Comparison of ENCODE assay signal across 11 mouse cellular contexts in genomic region chr2:84837817-84838592, GRCm38 (mm10). TPM values are rescaled to one million over a fixed set of nuclear protein-coding genes. Genes with fewer than 3 reads are reported as not detected.
DNase-seq lines count a peak whose midpoint lies in the region; ATAC-seq and TF ChIP-seq lines count a peak whose summit lies in the region.
"Had no signal": no experiment of that assay in that cellular context is flagged by ENCODE, and none has a peak within 500 bp of the region (broad histone marks: within the 10 kb centered on the region; RNA-seq: fewer than 3 reads in every experiment).

No protein-coding gene starts in this region.

- intact Hi-C loops in left cerebral cortex, postnatal 4 days (cut with DNase I) = loop anchor here (10.0 kb wide), 1 partner anchor 197 kb away; the partner anchor contains the start of genes P2rx3 and Ssrp1

- H3K36me3 ChIP-seq in forebrain, embryonic 12.5 days (replicated peaks) = no peaks in the 10 kb centered on the region
- H3K36me3 ChIP-seq in forebrain, embryonic 15.5 days = no peaks in the 10 kb centered on the region
- no peaks in the 10 kb centered on the region for H3K36me3 ChIP-seq in lung, postnatal 0 days (ENCODE audit: insufficient read depth, low read length)

- no peak for ATAC-seq in forebrain, embryonic 12.5 days (ENCODE audit: low FRiP score)
- ATAC-seq in forebrain, embryonic 15.5 days (replicated peaks) = no peak
- ATAC-seq in lung, postnatal 0 days = no peak
- ATAC-seq: hindbrain, embryonic 16.5 days had no signal

- DNase-seq in lung, postnatal 0 days (ENCODE audit: low spot score) = no peak
- DNase-seq in lung, postnatal 10 days = no peak
- peak; percentile 11 for DNase-seq in brain, adult 2 months (ENCODE audit: low read depth, low spot score)
- peak; percentile 52 for DNase-seq in naive thymus-derived CD4-positive, alpha-beta T cell, adult 2 months (ENCODE audit: low read depth)
- DNase-seq in left cerebral cortex, postnatal 4 days = no peak
- DNase-seq in layer of hippocampus, adult 8-10 months (ENCODE audit: low spot score in 2 of 2) = no peak
- DNase-seq: right cerebral cortex, postnatal 4 days had no signal

- no peak overlapping the region for H3K4me3 ChIP-seq in forebrain, embryonic 12.5 days (replicated peaks)
- H3K4me3 ChIP-seq in forebrain, embryonic 15.5 days = no peak overlapping the region
- H3K4me3 ChIP-seq in lung, postnatal 0 days (ENCODE audit: low read depth, low read length) = 0 out of 2 replicates have a peak overlapping the region, but pooled peaks have one; percentile 58

- no peaks in the 10 kb centered on the region for H3K9me3 ChIP-seq in forebrain, embryonic 12.5 days
- no peaks in the 10 kb centered on the region for H3K9me3 ChIP-seq in forebrain, embryonic 15.5 days
- H3K9me3 ChIP-seq in lung, postnatal 0 days (ENCODE audit: low read length) = no peaks in the 10 kb centered on the region

- peaks cover 34% of the 10 kb centered on the region for H3K4me1 ChIP-seq in forebrain, embryonic 12.5 days
- peaks cover 31% of the 10 kb centered on the region for H3K4me1 ChIP-seq in forebrain, embryonic 15.5 days
- H3K4me1 ChIP-seq in lung, postnatal 0 days (ENCODE audit: insufficient read depth, low read depth, low read length) = peaks cover 7% of the 10 kb centered on the region; the same call in 1 of the 2 replicates

- no peak for TF ChIP-seq EP300 in lung, postnatal 0 days (IDR thresholded peaks at IDR 0.05)

- peak overlapping the region; percentile 94; the same call in 1 of the 2 replicates for H3K4me2 ChIP-seq in forebrain, embryonic 12.5 days
- no peak overlapping the region for H3K4me2 ChIP-seq in forebrain, embryonic 15.5 days (replicated peaks)
- H3K4me2 ChIP-seq in lung, postnatal 0 days (replicated peaks; ENCODE audit: low read depth, low read length) = 0 out of 2 replicates have a peak overlapping the region, but pooled peaks have one; percentile 80

- H3K27me3 ChIP-seq in forebrain, embryonic 12.5 days = peaks cover 37% of the 10 kb centered on the region
- peaks cover 14% of the 10 kb centered on the region for H3K27me3 ChIP-seq in forebrain, embryonic 15.5 days
- 0 out of 2 replicates have a peak, but pooled peaks cover 3% of the 10 kb centered on the region for H3K27me3 ChIP-seq in lung, postnatal 0 days (replicated peaks; ENCODE audit: insufficient read depth, low read length)

- no peak overlapping the region for H3K9ac ChIP-seq in forebrain, embryonic 12.5 days
- H3K9ac ChIP-seq in forebrain, embryonic 15.5 days (replicated peaks) = no peak overlapping the region
- no peak overlapping the region for H3K9ac ChIP-seq in lung, postnatal 0 days (replicated peaks; ENCODE audit: low read depth)

- no peak for TF ChIP-seq CTCF in lung, postnatal 0 days (IDR thresholded peaks at IDR 0.05)

- H3K27ac ChIP-seq in forebrain, embryonic 12.5 days = no peak overlapping the region
- H3K27ac ChIP-seq in forebrain, embryonic 15.5 days (replicated peaks) = no peak overlapping the region
- no peak overlapping the region for H3K27ac ChIP-seq in lung, postnatal 0 days (ENCODE audit: low read length)

- WGBS in forebrain, embryonic 12.5 days = 36% methylated on average over 9 of the region's 9 CpGs
- 26% methylated on average over 9 of the region's 9 CpGs for WGBS in forebrain, embryonic 15.5 days
- 28% methylated on average over 9 of the region's 9 CpGs for WGBS in lung, postnatal 0 days

RNA-seq across cellular contexts. Expression of gene Slc43a1, which starts 0.6 kb away (rescaled TPM):
- polyA plus RNA-seq in forebrain, embryonic 12.5 days (2016; fragmentation: Nextera tagmentation; extraction: Ambion mirVana) = 11.4 and 14.4 TPM in 2 replicates
- polyA plus RNA-seq in forebrain, embryonic 15.5 days (2015; fragmentation: Nextera tagmentation; extraction: Ambion mirVana) = 2.5 and 3.4 TPM in 2 replicates
- 4.9 and 6.6 TPM in 2 replicates for polyA plus RNA-seq in lung, postnatal 0 days (2015; fragmentation: Nextera tagmentation; extraction: Ambion mirVana)
- 1 to 10 TPM in 1 of 2 experiments, under 1 TPM in 1; 0.46 to 1.3 TPM for total RNA-seq in left cerebral cortex, postnatal 4 days (2021)
- total RNA-seq in layer of hippocampus, adult 8-10 months (2022) = 1 to 10 TPM in 1 of 4 experiments, under 1 TPM in 2, not detected in 1; 0.34 to 1.3 (median 0.63) TPM

RNA-seq across cellular contexts. Expression of gene Timm10, which starts 11.2 kb away (rescaled TPM):
- 36.7 and 42.3 TPM in 2 replicates for polyA plus RNA-seq in forebrain, embryonic 12.5 days (2016; fragmentation: Nextera tagmentation; extraction: Ambion mirVana)
- polyA plus RNA-seq in forebrain, embryonic 15.5 days (2015; fragmentation: Nextera tagmentation; extraction: Ambion mirVana) = 61.4 and 66.5 TPM in 2 replicates
- polyA plus RNA-seq in lung, postnatal 0 days (2015; fragmentation: Nextera tagmentation; extraction: Ambion mirVana) = 24.2 and 28.5 TPM in 2 replicates
- total RNA-seq in left cerebral cortex, postnatal 4 days (2021) = 10 to 100 TPM; 55.5 to 60.4 TPM
- total RNA-seq in layer of hippocampus, adult 8-10 months (2022) = 10 to 100 TPM; 44.2 to 55.4 (median 50.7) TPM

RNA-seq across cellular contexts. Expression of gene Smtnl1, which starts 15.6 kb away (rescaled TPM):
- not detected in 2 replicates for polyA plus RNA-seq in forebrain, embryonic 12.5 days (2016; fragmentation: Nextera tagmentation; extraction: Ambion mirVana)
- polyA plus RNA-seq in forebrain, embryonic 15.5 days (2015; fragmentation: Nextera tagmentation; extraction: Ambion mirVana) = 0.14 TPM in 1 of 2 replicates, not detected in the other
- polyA plus RNA-seq in lung, postnatal 0 days (2015; fragmentation: Nextera tagmentation; extraction: Ambion mirVana) = 0.44 and 0.53 TPM in 2 replicates
- total RNA-seq in left cerebral cortex, postnatal 4 days (2021) = not detected
- not detected for total RNA-seq in layer of hippocampus, adult 8-10 months (2022)
- polyA plus RNA-seq: brain, embryonic 14.5 days; hindbrain, embryonic 16.5 days had no signal

RNA-seq across cellular contexts. Expression of gene Ube2l6, which starts 39.4 kb away (rescaled TPM):
- 30.0 and 30.5 TPM in 2 replicates for polyA plus RNA-seq in forebrain, embryonic 12.5 days (2016; fragmentation: Nextera tagmentation; extraction: Ambion mirVana)
- polyA plus RNA-seq in forebrain, embryonic 15.5 days (2015; fragmentation: Nextera tagmentation; extraction: Ambion mirVana) = 20.4 and 20.9 TPM in 2 replicates
- polyA plus RNA-seq in lung, postnatal 0 days (2015; fragmentation: Nextera tagmentation; extraction: Ambion mirVana) = 83.7 and 85.6 TPM in 2 replicates
- 1 to 10 TPM; 5.3 to 5.7 TPM for total RNA-seq in left cerebral cortex, postnatal 4 days (2021)
- total RNA-seq in layer of hippocampus, adult 8-10 months (2022) = 1 to 10 TPM; 5.2 to 9.3 (median 5.6) TPM

RNA-seq across cellular contexts. Expression of gene Rtn4rl2, which starts 48.5 kb away (rescaled TPM):
- polyA plus RNA-seq in forebrain, embryonic 12.5 days (2016; fragmentation: Nextera tagmentation; extraction: Ambion mirVana) = 5.2 and 7.9 TPM in 2 replicates
- polyA plus RNA-seq in forebrain, embryonic 15.5 days (2015; fragmentation: Nextera tagmentation; extraction: Ambion mirVana) = 12.8 and 16.3 TPM in 2 replicates
- polyA plus RNA-seq in lung, postnatal 0 days (2015; fragmentation: Nextera tagmentation; extraction: Ambion mirVana) = 0.62 and 1.1 TPM in 2 replicates
- total RNA-seq in left cerebral cortex, postnatal 4 days (2021) = 10 to 100 TPM; 59.4 to 61.6 TPM
- total RNA-seq in layer of hippocampus, adult 8-10 months (2022) = 10 to 100 TPM; 63.8 to 85.9 (median 79.0) TPM

Comparison
In these comparisons a context has a peak if more than half of its experiments do, and no peak if none do; other contexts are left out.
1. DNase-seq: peak in brain, adult 2 months (single experiment) and naive thymus-derived CD4-positive, alpha-beta T cell, adult 2 months (single experiment); none in lung, postnatal 0 days (single experiment), lung, postnatal 10 days (single experiment), left cerebral cortex, postnatal 4 days (single experiment) and layer of hippocampus, adult 8-10 months (0 of 2).